Mouse (Mus musculus): ENCODE measurements around the gene Arhgef11. TPM values are rescaled to one million over a fixed set of nuclear protein-coding genes. Genes with fewer than 3 reads are reported as not detected.

Gene Arhgef11
- polyA plus RNA-seq, 1 experiment from 2014 or later, result 23.6 TPM

DNA sequence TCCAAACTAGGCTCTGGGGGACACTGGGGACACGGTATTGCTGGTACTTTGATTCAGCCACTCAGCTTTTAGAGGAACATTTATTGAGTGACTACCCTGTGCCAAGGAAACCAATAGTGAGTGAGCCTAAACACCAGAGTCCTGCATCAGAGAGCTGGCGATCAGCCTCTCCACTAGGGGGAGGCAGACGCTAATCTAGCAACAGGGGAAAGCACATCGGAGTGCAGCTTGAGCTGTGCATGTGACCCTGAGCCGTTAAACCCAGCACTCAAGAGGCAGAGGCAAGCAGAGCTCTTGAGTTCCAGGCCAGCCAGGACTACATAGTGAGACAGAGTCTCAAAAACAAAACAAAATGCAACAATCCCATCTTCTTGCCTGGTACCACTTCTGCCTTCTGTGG lies 131.7 kb downstream of the Arhgef11 start:
- H3K4me3 ChIP-seq, result no peak overlapping the region
- no peaks in the 10 kb centered on the region for H3K27me3 ChIP-seq
- no peak overlapping the region for H3K9ac ChIP-seq (replicated peaks)
- H3K4me1 ChIP-seq, result 0 out of 2 replicates have a peak, but pooled peaks cover 5% of the 10 kb centered on the region
- no peaks in the 10 kb centered on the region for H3K9me3 ChIP-seq
- H3K4me2 ChIP-seq (replicated peaks), result no peak overlapping the region
- ATAC-seq (replicated peaks), result no peak
- no peak overlapping the region for H3K27ac ChIP-seq (replicated peaks)
- no peaks in the 10 kb centered on the region for H3K36me3 ChIP-seq
- 16% methylated on average over 5 of the region's 5 CpGs for WGBS

DNA sequence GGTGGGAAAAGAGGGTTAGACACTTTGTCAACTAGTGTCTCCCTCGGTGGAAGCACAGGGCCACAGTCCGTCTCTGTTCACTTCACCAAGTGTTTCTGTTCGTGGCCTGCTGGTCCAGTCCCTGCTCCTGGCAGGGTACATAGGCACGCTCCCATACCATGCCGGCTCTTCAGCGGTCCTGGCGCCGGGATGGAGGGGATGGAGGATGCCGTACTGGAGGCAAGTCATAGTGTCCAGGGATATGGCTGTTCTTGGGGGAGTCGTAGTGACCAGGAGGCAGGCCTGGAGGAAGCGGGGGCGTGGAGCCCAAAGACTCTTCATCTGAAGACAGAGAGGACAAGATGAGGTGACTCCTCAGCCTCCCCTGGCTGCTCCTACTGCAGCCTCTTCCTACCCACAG lies 132.6 kb downstream of the Arhgef11 start:
- Histone ChIP-seq H3K4me2 (replicated peaks) (no peak overlapping the region), H3K4me3 (no peak overlapping the region), H3K27me3 (no peaks in the 10 kb centered on the region), H3K4me1 (0 out of 2 replicates have a peak, but pooled peaks cover 5% of the 10 kb centered on the region), H3K9ac (replicated peaks) (no peak overlapping the region), H3K9me3 (no peaks in the 10 kb centered on the region), H3K27ac (replicated peaks) (no peak overlapping the region), H3K36me3 (no peaks in the 10 kb centered on the region)
- ATAC-seq (replicated peaks), result no peak
- WGBS, result 92% methylated on average over 12 of the region's 12 CpGs

DNA sequence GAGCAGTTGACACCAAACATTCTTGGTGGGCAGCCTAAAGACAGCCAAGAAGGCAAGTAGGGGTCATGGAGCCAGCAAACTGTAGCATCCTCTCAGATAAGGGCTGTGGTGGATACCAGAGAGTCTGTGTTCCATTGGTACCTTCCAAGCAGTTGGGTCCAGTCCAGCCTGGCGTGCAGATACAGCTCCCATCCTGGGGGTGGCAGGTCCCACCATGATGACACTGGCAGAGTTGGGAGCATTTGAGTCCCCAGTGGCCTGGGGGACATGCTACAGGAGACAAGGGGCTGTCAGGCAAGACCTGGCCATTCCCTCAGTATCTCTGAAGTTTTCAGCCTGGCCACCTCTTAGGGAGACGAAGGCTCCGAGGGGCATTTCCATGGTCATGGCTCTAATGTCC lies 135.2 kb downstream of the Arhgef11 start:
- H3K4me2 ChIP-seq (replicated peaks), result no peak overlapping the region
- no peaks in the 10 kb centered on the region for H3K27me3 ChIP-seq
- H3K9me3 ChIP-seq, result no peaks in the 10 kb centered on the region
- H3K4me1 ChIP-seq, result peaks cover 8% of the 10 kb centered on the region
- WGBS, result 87% methylated on average over 3 of the region's 3 CpGs
- no peak overlapping the region for H3K27ac ChIP-seq (replicated peaks)
- H3K36me3 ChIP-seq, result no peaks in the 10 kb centered on the region
- no peak for ATAC-seq (replicated peaks)
- no peak overlapping the region for H3K4me3 ChIP-seq
- H3K9ac ChIP-seq (replicated peaks), result no peak overlapping the region

DNA sequence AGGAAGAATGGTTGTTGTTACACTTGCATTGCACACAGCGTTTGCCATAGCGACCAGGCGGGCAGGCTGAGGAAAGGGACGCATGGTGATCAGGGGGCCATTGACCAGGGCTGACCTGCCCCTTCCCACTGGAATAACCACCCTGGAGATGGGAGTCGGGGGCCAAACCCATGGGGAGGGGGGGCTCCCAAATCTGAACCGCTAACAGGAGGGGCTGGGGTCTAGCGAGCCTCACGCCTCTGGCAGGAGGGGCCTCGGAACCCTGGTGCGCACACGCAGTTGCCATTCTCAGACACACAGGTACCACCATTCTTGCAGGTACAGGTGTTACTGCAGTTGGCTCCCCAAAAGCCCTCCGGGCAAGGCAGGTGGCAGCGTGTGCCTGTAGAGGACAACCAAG lies 136.5 kb downstream of the Arhgef11 start:
- no peak overlapping the region for H3K4me2 ChIP-seq (replicated peaks)
- no peak for ATAC-seq (replicated peaks)
- no peaks in the 10 kb centered on the region for H3K27me3 ChIP-seq
- H3K4me3 ChIP-seq, result no peak overlapping the region
- H3K36me3 ChIP-seq, result no peaks in the 10 kb centered on the region
- H3K27ac ChIP-seq (replicated peaks), result no peak overlapping the region
- WGBS, result 78% methylated on average over 13 of the region's 13 CpGs
- H3K4me1 ChIP-seq, result peaks cover 8% of the 10 kb centered on the region
- H3K9ac ChIP-seq (replicated peaks), result no peak overlapping the region
- no peaks in the 10 kb centered on the region for H3K9me3 ChIP-seq

DNA sequence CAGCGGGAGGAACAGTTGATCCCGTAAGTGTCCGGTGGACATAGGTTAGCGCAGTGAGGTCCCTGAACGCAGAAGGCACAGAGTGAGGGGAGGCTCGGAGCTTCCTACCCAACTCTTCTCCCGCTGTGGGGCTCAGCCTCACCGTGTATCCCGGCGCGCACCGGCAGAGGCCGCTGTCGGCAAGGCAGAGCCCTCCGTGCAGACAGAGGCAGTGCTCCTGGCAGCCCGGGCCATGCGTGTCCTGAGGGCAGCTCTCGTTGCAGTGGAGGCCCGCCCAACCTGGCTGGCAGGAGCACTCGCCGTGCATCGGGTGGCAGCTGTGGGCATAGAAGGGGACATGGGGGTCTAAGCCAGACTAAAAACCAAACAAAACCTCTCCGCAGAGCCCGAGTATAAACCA lies 138.6 kb downstream of the Arhgef11 start:
- no peaks in the 10 kb centered on the region for H3K27me3 ChIP-seq
- peak overlapping the region; percentile 52 for H3K4me2 ChIP-seq (replicated peaks)
- H3K4me3 ChIP-seq, result peak overlapping the region; percentile 31
- H3K9me3 ChIP-seq, result no peaks in the 10 kb centered on the region
- H3K4me1 ChIP-seq, result peaks cover 8% of the 10 kb centered on the region
- 2% methylated on average over 24 of the region's 24 CpGs for WGBS
- no peaks in the 10 kb centered on the region for H3K36me3 ChIP-seq
- H3K27ac ChIP-seq (replicated peaks), result no peak overlapping the region
- ATAC-seq (replicated peaks), result peak; percentile 92
- peak overlapping the region; percentile 44 for H3K9ac ChIP-seq (replicated peaks)

DNA sequence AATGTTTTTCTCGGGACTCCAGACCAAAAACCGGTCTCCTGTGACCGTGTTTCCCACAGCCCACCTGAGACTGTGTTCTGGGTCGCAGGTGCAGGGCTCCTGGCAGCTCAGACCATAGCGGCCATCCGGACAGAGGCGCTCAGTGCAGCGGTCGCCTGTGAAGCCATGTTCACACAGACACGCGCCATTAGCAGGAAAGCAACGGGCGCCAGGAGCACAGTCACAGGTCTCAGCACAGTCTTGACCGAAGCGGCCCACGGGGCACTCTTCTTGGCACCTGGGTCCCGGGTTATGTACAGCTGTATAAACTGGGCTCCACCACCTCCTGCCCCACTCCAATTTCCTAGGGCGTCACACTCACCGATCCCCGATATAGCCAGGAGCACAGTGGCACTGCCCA lies 139.1 kb downstream of the Arhgef11 start:
- Histone ChIP-seq H3K4me3 (peak overlapping the region; percentile 31; the same call in 1 of the 2 replicates), H3K9me3 (no peaks in the 10 kb centered on the region), H3K4me2 (replicated peaks) (peak overlapping the region; percentile 52), H3K4me1 (peaks cover 8% of the 10 kb centered on the region), H3K36me3 (no peaks in the 10 kb centered on the region), H3K27me3 (no peaks in the 10 kb centered on the region), H3K9ac (replicated peaks) (peak overlapping the region; percentile 44; the same call in 1 of the 2 replicates), H3K27ac (replicated peaks) (no peak overlapping the region)
- ATAC-seq (replicated peaks), result peak; percentile 33; the same call in 1 of the 2 replicates
- 56% methylated on average over 20 of the region's 20 CpGs for WGBS

DNA sequence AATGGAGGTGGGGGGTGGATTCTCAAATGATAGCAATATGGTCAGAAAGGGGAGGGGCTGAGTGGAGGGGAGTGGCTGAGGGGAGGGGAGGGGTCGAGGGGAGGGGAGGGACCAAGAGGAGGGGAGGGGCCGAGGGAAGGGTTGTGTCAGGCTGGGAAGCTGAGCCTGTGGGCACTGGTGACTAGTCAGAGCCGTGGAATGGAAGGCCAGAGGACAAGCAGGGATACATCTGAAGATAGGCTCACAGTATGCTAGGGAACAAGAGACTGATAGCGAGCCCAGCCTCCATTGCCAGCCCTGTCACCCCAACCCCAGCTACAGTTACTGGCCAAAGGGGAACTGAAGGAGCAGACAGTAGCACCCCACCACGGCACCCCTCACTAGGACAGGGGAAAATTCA lies 141.3 kb downstream of the Arhgef11 start:
- WGBS, result 40% methylated on average over 5 of the region's 5 CpGs
- Histone ChIP-seq H3K4me3 (no peak overlapping the region), H3K27ac (replicated peaks) (no peak overlapping the region), H3K9ac (replicated peaks) (no peak overlapping the region), H3K4me1 (peaks cover 11% of the 10 kb centered on the region), H3K27me3 (no peaks in the 10 kb centered on the region), H3K4me2 (replicated peaks) (no peak overlapping the region), H3K9me3 (no peaks in the 10 kb centered on the region), H3K36me3 (no peaks in the 10 kb centered on the region)
- no peak for ATAC-seq (replicated peaks)

DNA sequence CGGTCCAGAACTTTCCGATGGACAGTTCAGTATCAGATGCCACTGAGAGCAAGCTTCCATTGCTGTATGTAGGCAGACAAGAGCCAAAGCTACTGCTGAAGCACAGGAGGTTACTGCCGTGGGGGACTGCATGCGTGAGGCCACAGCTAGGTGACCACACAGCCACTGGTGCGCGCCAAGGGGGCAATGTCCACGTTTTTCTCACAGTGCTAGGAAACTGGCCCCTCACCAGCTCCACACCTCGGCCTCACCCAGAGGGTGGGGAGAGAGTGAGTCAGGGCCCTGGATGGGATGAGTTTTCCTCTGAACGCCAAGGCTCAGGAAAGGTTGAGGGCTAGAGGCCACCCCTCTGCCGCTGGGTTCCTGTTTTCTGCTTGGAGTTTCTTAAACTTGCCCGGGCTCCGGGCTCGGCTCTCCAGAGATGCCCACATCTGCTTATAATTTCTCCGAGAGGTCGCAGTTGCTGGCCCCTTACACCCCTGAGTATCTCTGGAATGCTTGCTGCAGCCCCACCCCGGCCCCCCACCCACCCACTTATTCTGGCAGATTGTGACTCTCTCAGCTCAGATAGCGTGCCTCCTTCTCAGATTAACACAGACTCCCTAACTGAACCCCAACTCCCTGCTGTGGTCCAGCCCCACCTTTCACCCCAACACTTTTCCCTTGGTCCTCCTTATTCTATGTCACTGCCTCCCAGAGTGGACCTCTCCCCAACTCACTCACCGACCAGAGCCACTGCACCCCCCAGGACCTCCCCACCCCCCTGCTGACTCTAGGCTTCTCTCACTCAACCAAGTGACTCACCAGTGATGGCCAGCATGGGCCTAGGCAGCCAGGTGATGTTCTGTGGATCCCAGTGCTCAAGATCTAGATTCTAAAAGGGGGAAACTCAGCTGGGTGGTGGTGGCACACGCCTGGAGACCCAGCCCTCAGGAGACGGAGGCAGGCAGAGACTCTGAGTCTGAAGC lies 144.3 kb downstream of the Arhgef11 start:
- no peak overlapping the region for H3K27ac ChIP-seq (replicated peaks)
- peaks cover 5% of the 10 kb centered on the region; the same call in 1 of the 2 replicates for H3K4me1 ChIP-seq
- WGBS, result 77% methylated on average over 20 of the region's 20 CpGs
- H3K36me3 ChIP-seq, result no peaks in the 10 kb centered on the region
- no peaks in the 10 kb centered on the region for H3K27me3 ChIP-seq
- no peaks in the 10 kb centered on the region for H3K9me3 ChIP-seq
- no peak for ATAC-seq (replicated peaks)
- no peak overlapping the region for H3K9ac ChIP-seq (replicated peaks)
- no peak overlapping the region for H3K4me3 ChIP-seq
- H3K4me2 ChIP-seq (replicated peaks), result no peak overlapping the region

DNA sequence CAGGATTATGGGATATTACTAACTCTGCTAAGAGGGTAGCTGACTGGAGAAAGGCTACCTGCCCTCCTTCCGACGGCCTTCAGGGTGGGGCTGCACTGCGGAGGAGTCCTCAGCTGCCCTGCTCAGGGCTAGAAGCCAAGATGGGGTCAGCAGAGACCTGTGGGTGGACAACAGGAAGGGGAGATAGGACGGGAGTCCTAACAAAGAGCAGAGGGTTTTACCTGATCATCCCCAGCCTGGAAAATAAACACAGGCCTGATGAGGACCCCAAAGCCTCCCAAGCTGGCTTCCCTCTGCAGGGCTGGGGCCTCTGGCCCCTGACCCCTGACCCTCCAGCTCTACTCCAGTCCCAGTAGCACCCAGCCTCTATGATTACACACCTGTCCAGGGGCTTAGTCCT lies 145.8 kb downstream of the Arhgef11 start:
- peaks cover 7% of the 10 kb centered on the region; the same call in 1 of the 2 replicates for H3K27me3 ChIP-seq

DNA sequence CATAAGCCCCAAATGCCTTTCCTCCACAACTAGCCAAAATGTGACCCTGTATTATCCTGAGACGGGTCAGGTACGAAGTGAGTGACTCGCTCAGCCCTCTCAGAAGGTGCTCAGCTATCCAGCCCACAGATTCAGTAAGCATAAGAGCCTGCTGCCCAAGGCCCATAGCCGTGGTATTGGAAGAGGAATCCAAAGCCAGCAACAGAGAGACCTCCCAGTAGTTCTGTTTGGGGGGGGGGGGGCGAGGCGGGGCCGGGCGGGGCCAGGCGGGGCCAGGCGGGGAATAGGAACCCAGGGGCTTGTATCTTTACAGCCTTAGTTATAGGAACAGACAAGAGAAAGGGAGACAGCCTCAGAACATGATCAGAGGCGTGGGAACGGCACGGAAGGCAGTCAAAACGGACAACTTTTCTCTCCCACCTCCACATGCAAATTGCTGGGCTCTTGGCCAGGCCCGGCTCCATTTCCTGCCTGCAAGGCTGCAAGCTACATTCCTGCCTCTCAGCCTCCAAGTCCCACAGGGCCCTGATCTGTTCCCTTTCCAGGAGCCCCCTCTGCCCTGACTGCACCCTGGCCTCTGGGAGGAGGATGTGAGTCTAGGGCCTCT lies 146.4 kb downstream of the Arhgef11 start:
- Histone ChIP-seq H3K4me1 (peaks cover 6% of the 10 kb centered on the region), H3K4me3 (no peak overlapping the region; the same call in 1 of the 2 replicates), H3K27ac (replicated peaks) (no peak overlapping the region), H3K9ac (replicated peaks) (no peak overlapping the region), H3K4me2 (replicated peaks) (peak overlapping the region; percentile 25), H3K9me3 (no peaks in the 10 kb centered on the region), H3K27me3 (peaks cover 7% of the 10 kb centered on the region; the same call in 1 of the 2 replicates), H3K36me3 (no peaks in the 10 kb centered on the region)
- ATAC-seq (replicated peaks), result no peak
- 30% methylated on average over 9 of the region's 15 CpGs for WGBS

More for the DNA sequence above, 145.8 kb downstream of the Arhgef11 start:
- Histone ChIP-seq H3K9me3 (no peaks in the 10 kb centered on the region), H3K36me3 (no peaks in the 10 kb centered on the region), H3K27ac (replicated peaks) (no peak overlapping the region), H3K4me2 (replicated peaks) (no peak overlapping the region), H3K9ac (replicated peaks) (no peak overlapping the region), H3K4me3 (no peak overlapping the region), H3K4me1 (peaks cover 5% of the 10 kb centered on the region; the same call in 1 of the 2 replicates)
- 63% methylated on average over 4 of the region's 4 CpGs for WGBS
- ATAC-seq (replicated peaks), result no peak

DNA sequence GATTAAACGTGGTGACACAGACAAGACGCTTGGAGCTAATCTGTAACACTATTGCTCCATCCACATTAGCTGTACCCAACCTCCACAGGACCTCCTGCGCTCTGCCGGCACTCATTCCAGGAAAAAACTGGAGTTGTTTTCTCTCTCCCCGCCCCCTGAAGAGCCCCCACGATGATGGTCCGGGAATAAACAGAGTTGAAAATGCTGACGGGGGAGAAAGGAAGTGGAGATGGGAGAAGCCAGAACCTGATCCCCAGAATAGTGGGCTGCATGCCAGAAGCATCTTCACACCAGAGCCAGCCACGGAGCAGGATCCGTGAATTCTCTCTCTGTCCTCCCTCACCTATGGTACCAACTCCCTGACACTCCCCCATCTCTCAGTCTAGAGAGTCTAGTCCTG lies 147.1 kb downstream of the Arhgef11 start:
- H3K27ac ChIP-seq (replicated peaks), result peak overlapping the region; percentile 51; the same call in 1 of the 2 replicates

DNA sequence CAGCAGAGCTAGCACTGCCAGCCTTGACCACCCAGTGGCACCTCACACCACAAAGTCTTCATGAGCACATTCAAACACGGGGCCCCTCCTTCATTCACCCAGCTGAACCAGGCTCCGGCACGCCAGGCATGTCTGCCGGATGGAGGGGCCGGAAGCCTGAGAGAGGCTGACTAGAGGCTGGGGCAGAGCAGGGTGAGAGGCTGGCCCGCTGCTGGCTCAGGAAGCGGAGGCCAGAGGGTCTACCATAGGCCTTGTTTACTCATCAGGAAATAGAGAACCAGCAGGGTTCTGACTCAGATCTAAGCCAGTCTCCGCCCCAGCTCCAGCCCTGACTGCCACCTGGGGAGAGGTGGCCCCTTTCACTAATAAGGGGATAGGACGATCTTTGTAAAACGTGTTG lies 147.7 kb downstream of the Arhgef11 start:
- no peak overlapping the region for H3K4me2 ChIP-seq (replicated peaks)
- WGBS, result 14% methylated on average over 10 of the region's 10 CpGs
- no peak overlapping the region for H3K4me3 ChIP-seq
- peaks cover 9% of the 10 kb centered on the region for H3K4me1 ChIP-seq
- no peak for ATAC-seq (replicated peaks)
- no peaks in the 10 kb centered on the region for H3K36me3 ChIP-seq
- H3K27ac ChIP-seq (replicated peaks), result 0 out of 2 replicates have a peak overlapping the region, but pooled peaks have one; percentile 51
- no peaks in the 10 kb centered on the region for H3K9me3 ChIP-seq
- H3K27me3 ChIP-seq, result peaks cover 12% of the 10 kb centered on the region
- H3K9ac ChIP-seq (replicated peaks), result no peak overlapping the region

More for the DNA sequence above, 147.1 kb downstream of the Arhgef11 start:
- H3K27me3 ChIP-seq, result peaks cover 8% of the 10 kb centered on the region
- H3K4me1 ChIP-seq, result peaks cover 9% of the 10 kb centered on the region
- WGBS, result 37% methylated on average over 10 of the region's 10 CpGs
- H3K9ac ChIP-seq (replicated peaks), result no peak overlapping the region
- H3K36me3 ChIP-seq, result no peaks in the 10 kb centered on the region
- H3K4me2 ChIP-seq (replicated peaks), result no peak overlapping the region
- ATAC-seq (replicated peaks), result no peak
- no peaks in the 10 kb centered on the region for H3K9me3 ChIP-seq
- no peak overlapping the region for H3K4me3 ChIP-seq

Data from forebrain, embryonic 15.5 days (tissue).